Mouse (Mus musculus) lung, postnatal 25 days (tissue): ENCODE results near the gene Arl10.
"Not testable (repeated sequence)": the region's sequence is repeated elsewhere in the genome, so short reads cannot be mapped to it uniquely, and the experiment has no call there.

Experiments used
- DNase-seq: peaks from one replicate; pipeline ENCODE4 v3.0.0; 2022; ENCODE audit warnings: low spot score

Arl10 gene

DNA sequence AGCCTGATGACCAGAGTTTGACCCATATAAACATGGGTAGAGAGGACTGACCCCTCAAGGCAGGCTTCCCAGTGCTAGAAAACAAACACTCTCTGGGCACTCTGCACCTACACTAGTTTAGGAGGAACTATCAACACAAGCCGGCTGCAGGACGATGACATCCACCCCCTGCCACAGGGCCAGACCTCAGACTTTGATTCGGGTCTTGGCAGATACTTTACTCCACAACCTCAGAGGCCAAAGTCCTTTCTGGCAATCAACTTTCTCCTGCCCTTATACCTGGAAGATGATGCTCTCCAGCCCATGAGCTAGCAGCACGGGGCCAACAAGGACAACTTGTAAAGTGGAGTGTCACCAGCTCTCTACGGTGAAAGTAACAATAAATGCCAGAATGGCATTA is 8.0 kb downstream of the Arl10 start:
- DNase-seq: no peak

DNA sequence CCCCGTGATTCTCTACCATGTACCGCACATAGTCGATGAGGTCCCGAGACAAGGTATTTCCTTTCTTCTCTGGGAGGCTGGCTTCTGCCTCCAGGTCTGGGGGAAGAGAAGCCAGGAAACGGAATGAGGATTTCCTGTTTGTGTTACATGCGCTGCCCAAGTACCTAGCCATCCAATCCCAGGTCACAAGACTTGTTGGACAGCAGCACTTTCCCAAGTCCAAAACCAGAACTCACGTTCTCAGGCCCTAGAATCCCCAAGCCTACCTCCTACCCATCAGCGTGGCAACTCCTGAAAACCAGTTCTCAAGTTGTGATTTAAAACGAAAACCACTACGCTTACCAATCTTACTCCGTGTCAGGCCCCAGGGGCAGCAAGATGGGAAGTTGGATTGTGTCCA is 11.0 kb downstream of the Arl10 start:
- DNase-seq: no peak

DNA sequence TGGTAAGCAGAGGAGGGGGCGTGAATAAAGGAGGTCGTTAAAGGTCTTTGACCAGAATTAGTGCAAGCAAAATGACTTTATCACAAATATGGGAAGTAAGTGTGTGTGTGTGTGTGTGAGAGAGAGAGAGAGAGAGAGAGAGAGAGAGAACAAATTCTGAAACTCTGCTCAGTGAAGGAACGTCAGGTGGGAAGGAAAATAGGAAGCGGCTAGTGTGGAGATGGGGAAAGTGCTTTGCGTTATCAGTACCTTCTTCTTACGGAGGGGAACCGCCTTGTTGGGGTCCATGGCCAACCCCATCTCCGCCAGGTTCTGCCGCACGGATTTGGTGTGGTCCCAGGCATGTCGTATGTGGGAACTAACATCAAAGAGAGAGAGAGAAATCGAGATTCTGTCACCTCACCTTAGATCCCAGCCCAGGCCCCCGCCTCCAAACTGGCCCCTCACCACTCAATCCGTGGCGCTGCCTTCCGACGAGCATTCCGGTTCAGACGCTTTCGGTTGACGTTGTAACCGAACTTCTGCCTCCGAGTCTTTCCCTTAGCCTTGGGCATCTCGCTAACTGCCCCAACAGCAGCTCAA is 14.7 kb downstream of the Arl10 start:
- no peak for DNase-seq

DNA sequence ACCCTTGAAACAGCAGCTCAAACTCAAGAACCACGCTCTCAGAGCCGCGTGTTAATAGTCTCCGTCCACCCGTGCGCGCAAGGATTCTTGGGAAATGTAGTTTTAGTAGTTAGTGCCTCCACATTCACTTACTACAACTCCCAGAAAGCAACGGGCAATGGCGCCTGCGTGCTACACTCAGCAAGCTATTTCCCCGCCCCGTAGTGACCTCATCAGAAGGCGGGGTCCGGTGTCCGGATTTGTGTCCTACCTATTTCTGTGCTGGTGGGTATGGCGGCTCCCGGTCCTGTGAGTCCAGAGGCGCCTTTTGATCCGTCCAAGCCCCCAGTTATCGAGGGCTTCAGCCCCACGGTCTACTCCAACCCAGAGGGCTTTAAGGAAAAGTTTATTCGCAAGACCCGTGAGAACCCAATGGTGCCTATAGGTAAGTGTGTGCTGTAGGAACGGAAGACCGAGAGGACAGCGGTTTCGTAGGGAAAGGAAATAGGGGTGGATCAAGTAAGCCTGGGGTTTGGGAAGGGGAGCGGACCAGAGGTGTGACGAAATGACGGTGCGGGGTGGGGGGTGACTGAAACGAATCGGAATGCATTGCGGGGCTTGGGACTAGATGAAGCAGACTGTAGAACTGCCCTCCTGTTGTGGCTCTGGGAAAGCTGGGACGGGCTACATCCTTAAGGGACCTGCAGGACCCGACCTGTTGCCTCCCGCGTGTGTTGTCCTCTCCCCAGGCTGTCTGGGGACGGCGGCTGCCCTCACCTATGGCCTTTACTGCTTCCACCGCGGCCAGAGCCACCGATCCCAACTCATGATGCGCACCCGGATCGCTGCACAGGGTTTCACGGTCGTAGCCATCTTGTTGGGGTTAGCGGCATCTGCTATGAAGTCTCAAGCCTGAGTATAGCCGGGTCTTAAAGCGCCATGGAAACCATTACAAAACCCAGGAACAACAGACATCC is 15.5 kb downstream of the Arl10 start, which contains the start of the genes Nop16 and Higd2a:
Nop16 (minus strand) TSS at position 95 of the 956 bp plus-strand sequence.
Higd2a (plus strand) TSS at position 212 of the 956 bp plus-strand sequence.
- peak; percentile 99 for DNase-seq

DNA sequence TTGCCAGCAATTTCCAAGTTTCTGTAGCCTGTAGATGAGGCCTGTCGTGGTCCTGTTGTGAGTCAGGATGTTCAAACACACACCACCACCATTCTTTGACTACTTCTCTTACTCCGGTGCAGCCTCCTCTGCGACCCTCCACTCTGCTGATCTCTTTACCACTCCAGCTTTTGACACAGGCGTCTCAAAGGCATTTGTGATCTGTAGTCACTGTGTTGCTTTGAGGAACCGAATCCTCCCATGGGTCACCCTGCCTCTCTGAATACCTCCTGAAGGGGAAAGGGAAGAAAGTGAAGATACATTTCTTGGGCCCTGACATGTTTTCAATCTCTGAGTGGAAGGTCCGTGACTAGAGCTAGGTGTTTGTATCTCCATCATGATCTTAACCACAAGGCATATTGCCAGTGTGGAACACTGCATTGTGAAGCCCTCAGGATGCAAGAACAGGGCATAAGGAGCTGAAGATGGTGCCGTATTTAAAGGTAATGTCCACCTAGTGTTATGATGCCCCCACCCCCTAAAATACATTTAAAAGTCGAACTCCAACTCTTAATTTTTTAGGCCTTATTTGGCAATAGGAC is 17.1 kb downstream of the Arl10 start:
- DNase-seq: no peak

DNA sequence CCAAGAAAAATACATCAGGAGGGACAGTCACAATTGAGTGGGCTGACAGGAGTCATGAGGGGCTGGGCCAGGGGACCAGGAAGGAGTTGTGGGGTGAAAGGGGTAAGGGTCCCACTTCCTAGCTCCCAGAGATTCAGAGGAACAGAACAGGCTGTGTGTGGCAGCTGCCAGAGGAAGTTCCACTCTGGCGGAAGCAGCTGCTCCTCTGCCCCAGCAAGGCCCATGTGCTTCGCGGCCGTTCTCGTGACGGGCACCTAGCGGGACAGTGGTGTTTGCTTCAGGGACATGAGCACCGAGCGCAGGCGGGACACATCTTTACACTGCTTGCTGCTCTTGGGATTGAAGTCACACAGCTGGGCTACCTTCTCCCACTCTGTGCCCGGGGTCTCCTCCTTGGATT is 18.8 kb downstream of the Arl10 start:
- no peak for DNase-seq

DNA sequence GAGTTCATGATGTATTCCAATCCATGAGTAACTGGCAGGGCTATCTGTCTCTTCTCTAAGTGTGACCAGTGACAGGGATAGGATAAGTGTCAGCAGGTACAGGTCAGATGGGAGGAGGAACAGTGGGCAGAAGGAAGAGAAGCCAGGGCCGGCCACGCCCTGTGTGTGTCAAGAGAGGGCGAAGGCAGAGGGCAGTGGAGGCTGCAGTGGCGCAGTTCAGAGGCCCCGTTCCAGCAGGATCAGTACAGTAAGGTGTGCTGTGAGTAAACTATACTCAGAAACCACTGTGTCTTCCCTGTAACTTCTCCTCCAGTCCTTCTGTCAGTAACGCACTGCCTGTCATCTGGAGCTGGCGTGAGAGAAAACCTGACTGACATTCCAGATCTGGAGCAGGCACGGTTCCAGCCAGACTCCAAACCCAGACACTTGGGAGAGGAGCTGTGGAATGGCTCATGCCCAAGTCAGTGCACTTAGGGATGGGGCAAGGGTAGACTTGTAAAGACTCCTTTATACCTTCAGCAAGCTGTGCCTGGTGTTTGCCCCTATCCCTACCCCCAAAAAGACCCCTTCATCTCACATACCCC is 21.4 kb downstream of the Arl10 start:
- DNase-seq: no peak

DNA sequence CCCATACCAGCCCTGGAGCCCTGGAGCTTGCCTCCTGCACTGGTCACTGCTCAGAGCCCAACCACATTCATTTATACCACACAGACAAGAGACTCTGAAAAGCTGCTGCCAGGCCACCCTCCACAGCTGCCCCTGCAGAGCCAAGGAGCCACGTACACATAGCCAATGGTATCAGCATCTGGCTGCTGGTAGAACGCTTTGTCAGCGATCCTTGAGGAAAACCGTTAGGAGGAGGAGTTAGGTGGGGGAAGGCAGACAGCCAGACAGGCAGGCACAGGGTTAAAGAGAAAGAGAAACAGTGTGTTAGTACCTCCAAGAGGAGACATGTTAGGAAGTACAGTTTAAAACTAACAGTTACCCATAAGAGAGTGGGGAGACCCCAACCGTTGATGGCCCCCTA is 22.1 kb downstream of the Arl10 start:
- no peak for DNase-seq

DNA sequence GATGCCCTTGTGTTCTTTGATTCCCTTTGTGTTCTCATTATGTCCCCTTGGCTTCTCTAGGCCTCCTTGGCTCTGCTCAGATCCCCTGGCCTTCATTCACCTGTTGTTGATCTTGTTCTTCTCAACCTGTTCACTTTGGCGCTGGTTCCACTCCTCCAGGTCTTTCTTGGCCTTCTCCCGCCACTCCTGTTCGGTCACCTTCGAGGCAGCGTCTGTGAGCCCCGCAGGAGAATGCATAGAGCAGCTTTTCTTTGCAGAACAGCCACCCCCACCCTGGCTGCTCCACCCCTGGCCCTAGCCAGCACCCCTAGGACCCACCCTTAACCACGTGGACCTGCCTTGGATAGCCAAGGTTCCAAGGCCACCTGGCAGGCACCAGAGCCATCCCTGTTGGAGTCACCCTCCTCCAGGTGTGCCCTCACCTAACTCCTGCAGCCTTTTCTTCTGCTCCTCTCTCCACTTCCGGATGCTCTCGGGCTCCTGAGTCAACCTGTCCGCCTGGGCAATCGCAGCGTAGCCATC is 23.9 kb downstream of the Arl10 start:
- no peak for DNase-seq

DNA sequence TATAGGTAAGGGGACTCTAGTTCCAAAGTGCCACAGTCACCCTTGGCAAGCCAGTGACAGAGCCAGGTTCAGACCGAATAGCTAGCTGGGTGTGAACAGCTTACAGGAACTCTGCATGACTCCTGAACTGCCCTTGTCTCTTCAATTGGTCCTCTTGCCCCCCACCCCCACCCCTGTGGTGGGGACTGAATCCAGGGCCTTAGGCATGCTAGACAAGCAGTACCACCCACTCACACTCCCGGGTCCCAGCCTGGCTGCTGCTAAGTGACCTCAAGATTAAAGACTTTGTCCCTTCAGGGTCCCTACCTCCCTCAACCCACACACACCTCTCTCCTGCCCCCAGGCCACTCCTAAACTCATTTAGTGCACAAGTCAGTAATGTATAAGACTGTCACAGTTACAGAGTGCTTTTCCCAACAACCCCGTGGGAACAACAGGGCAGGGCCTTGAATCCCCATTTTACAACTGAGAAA is 27.9 kb downstream of the Arl10 start:
- no peak for DNase-seq

DNA sequence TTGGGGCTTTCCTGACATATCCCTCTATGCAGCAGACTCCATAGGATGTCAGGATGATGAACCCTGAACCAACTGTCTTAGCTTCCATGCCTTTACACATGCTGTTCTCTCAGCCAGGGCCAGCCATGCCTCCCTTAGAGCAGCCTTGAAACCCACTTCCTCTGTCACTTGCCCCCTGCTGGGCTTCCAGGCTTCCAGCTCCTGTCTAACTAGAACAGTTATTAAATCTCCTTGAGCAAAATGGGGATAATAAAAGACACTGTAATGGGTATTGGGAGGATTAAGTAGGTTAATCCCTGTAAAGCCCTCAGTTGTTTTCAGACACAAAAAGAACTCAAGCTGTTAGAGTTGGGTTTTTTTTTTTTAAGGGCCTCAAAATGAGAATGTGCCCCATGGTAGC is 28.7 kb downstream of the Arl10 start:
- DNase-seq: no peak

DNA sequence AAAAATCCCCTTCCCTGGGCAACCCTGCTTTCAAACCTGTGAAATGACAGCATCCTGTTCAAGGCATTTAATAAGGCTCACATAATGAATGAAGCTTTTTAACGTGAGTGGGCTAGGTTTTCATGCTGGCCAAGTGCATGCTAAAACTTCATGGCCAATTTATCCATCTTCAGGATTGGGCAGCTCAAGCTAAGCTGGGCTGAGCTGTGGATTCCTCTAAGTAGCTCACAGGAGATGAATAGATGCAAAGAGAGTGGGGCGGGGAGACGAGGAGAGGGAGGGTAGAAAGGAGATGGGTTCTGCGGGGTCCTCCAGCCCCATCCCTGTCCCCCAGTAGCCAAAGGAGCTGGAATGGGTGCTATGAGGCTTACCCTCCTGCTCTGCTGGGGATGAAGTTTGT is 29.4 kb downstream of the Arl10 start:
- DNase-seq: no peak

DNA sequence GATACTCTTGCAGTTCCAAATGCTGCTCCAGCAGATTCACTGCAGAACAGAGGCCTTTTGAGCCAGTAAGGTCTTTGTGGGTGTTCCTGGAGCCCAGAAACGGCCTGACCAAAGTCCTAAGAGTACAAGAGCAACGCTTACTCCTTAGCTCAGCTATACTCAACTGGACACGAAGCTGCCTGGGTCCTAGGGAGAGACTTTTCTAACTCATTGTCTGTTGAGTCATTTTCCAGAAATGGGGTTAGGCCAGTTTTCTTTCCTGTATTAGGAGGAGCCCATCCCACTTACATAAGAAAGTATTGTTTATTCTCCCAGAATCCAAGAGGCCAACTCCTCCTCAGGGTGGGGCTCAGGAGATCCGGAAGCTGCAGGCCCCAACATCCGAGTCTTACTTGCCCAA is 30.6 kb downstream of the Arl10 start:
- peak; percentile 50 for DNase-seq

DNA sequence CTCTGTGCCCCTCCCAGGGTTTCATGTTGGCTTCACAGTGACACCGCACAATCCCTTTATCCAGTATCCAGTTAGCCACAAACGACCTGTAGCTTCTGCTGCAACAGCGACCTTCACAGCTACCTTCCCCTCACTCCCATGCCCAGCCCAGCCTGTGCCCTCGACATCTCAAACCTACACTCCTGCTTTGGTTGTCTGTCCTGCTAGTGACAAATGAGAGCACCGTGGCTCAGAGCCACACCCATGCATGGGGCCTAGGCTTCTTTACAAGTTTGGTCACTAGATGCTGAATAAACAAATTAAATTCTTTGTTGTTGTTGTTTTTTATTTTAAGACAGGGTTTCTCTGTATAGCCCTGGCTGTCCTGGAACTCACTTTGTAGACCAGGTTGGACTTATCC is 32.4 kb downstream of the Arl10 start:
- no peak for DNase-seq

DNA sequence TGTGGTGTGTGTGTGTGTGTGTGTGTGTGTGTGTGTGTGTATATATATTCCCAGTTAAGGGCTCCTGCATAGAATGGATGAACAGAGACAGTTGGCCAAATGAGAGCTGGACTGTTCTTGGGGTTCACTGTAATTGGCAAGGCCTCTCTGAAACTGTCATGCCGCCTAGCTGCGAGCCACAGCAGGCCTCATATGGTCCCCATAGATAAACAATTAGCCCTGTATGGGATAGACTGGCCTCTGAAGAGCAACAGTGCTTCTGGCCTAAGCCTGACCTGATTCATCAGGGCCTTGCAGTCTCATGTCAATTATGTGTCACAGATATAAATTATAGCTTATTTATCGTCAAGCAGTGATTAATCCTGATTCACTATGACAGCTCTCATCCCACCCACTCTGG is 33.2 kb downstream of the Arl10 start:
- DNase-seq: no peak

DNA sequence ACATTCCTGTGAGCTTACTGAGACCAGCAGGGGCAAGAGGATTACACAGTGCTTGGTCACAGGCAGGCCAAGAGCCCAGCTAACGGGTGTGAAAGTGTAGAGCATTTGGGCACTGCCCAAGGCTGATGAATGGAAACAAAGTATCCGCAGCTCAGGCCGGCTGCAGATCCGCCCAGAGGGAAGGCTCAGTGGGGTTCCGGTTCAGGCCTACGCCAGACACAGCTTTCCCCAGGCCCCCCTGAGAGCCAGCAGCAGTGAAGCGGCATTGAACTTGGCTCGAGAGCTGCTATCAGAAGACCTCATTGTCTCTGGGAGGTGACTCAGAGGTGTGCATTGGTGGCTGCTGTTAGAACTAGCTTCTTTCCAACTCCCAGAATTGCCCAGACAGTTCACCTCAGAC is 33.9 kb downstream of the Arl10 start:
- no peak for DNase-seq

DNA sequence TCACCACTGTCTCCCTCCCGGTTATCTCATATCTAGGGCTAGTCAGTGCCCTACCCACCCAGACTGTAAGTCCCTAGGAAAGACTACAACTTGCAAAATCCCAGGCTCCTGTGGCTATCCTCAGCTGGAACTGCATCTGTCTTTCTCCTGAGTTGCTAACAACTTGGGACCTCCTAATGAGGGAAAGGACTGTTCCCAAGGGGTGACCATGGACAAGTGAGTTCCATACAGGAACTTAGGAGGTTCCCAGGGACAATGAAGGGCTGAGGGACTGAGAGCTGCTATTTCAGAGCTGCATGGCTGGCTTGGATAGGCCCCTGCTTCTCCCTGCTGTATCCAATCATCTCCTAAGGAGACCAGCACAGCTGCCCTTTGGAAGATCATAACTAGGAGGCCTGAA is 34.5 kb downstream of the Arl10 start:
- DNase-seq: no peak

DNA sequence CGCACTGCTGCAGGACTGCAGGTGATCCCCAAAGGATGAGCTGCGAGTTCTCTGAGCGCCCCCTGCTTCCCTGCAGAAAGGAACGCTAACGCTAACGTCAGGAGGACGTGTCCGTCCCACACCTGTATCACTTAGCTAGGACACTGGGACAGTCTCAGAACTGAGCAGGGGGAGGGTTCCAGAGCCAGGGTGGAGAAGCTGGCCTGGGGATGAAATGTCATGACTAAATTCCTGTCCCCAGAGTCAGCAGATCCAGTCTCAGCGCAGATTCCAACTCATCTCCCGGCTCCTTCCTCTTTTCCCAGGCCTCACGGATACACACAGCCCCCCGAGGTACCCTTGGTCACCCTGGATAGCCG is 35.8 kb downstream of the Arl10 start:
- no peak for DNase-seq

DNA sequence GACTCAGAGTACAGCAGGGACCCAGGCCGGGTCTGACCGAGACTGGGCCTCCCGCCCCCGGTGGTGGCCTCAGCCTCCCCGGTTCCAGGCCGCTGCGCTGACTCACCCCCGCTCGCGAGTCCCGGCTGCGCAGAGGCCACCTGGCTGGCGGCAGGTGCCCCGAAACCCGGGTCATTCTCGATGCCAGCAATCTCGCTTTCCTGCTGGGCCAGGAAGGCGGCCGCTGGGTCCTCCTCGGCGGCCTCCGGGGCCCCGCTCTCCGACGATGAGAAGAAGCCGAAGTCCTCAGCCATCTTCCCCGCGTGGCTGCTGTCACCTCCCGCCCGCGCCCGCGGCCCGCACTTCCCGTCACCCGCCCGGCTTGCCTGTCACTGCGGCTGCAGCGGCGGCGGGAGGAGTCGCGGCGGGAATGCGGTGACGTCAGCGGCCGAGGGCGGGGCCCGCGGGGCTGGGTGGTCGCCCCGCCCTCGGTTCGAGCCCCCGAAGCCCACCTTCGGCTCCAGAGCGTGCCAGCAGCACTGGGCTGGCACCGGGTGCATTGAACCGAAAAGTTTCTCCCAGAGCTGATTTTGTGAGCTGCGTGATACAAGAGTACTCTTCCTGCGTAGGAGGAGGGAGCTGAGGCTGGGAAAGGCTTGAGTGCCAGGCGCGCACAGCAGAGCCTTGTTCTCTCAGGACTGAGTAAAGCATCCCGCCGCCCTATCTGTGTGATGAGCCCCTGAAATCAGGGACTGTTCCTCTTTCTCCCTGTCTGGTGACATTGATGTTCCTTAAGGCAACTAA is 36.3 kb downstream of the Arl10 start, which contains the start of gene Cltb:
Cltb (minus strand) TSS at position 373 of the 783 bp plus-strand sequence.
- DNase-seq: peak; percentile 90

DNA sequence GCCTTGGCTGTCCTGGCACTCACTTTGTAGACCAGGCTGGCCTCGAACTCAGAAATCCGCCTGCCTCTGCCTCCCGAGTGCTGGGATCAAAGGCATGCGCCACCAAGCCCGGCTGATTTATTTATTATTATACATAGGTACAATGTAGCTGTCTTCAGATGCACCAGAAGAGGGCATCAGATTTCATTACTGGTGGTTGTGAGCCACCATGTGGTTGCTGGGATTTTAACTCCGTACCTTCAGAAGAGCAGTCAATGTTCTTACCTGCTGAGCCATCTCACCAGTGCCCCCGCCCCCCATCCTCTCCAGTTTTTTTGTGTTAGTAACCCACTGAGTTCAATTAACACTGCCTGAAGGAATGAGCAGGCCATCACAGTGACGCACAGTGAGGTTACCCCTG is 38.3 kb downstream of the Arl10 start:
- not testable (repeated sequence) for DNase-seq

DNA sequence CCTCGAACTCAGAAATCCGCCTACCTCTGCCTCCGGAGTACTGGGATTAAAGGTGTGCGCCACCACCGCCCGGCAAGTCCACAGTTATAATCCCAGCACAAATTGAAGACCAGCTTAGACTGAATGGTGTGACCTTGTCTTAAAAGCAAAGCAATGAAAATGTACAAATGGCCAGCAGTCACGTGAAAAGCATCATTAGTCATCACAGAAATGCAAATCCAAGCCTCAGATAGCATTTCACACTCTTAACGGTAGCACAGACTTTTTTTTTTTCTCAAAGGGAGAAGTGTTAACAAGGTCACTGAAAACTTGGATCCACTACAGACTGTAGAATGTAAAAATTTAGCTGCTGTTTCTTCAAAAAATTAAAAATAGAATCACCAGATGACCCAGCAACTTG is 41.5 kb downstream of the Arl10 start:
- no peak for DNase-seq

DNA sequence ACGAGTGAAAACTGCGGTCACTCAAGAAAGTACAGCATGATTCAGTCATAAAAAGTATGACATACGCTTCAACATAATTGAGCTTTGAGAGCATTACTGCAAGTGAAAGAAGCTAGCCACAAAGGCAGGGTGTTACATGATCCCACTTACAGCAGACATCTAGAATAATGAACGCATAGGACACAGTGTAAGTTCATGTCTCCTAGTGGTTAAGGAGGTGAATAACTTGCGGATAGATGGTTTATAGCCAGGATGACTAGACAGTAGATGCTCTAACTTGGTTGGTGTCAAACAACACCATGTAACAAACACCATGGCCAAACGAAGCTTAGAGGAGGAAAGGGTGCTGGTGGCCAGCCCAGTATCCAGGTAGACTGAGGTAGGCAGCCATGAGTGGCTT is 42.2 kb downstream of the Arl10 start:
- DNase-seq: no peak
